Mouse (Mus musculus): ENCODE results near the gene Capn1.

- no peak for TF ChIP-seq POLR2A (IDR thresholded peaks at IDR 0.05; ENCODE audit: low read depth, low read length)
- no peak for TF ChIP-seq CTCF (IDR thresholded peaks at IDR 0.05; ENCODE audit: extremely low read depth, insufficient read length, insufficient replicate concordance, low read depth, low read length)
Observed at GRCm38 (mm10) chr19:5954031-5954710, 61.5 kb downstream of the Capn1 start.

Measured in small intestine, adult 2 months (tissue).